Mouse (Mus musculus) heart, postnatal 0 days (tissue): ENCODE results near the gene Clec16a. TPM values are rescaled to one million over a fixed set of nuclear protein-coding genes. Genes with fewer than 3 reads are reported as not detected.

Experiments used
- ATAC-seq: fragments of 200-750 bp; cut with Nextera tagmentation; 2 replicates; pipeline ENCODE4 v1.8.0; 2017; ENCODE audit warnings: low read depth, moderate number of reproducible peaks, moderate library complexity; ENCODE audit not compliant: insufficient read depth
- DNase-seq: peaks from one replicate; pipeline ENCODE4 v3.0.0-alpha.2; 2016; ENCODE audit warnings: low spot score
- H3K27ac ChIP-seq: fragments of 300-500 bp; sonication (generic); 2 replicates; pipeline ENCODE4 v1.5.1; 2014; ENCODE audit warnings: low read depth, mild to moderate bottlenecking
- H3K27me3 ChIP-seq: fragments of 300-500 bp; sonication (generic); 2 replicates; pipeline ENCODE4 v1.6.1; 2014; ENCODE audit warnings: low read length, mixed read lengths; ENCODE audit not compliant: control insufficient read depth, insufficient read depth
- H3K36me3 ChIP-seq: fragments of 300-500 bp; sonication (generic); replicated peaks from 2 replicates; pipeline ENCODE4 v1.6.1; 2014; ENCODE audit warnings: low read length, mixed read lengths; ENCODE audit not compliant: control insufficient read depth, insufficient read depth
- H3K4me1 ChIP-seq: fragments of 300-500 bp; sonication (generic); 2 replicates; pipeline ENCODE4 v1.6.1; 2014; ENCODE audit warnings: antibody characterized with exemption; ENCODE audit not compliant: control insufficient read depth, insufficient read depth
- H3K4me2 ChIP-seq: fragments of 300-500 bp; sonication (generic); 2 replicates; pipeline ENCODE4 v1.6.1; 2014; ENCODE audit warnings: low read depth, mild to moderate bottlenecking, low read length, moderate library complexity
- H3K4me3 ChIP-seq: fragments of 300-500 bp; sonication (generic); 2 replicates; pipeline ENCODE4 v1.5.1; 2014; ENCODE audit warnings: low read depth, low read length
- H3K9ac ChIP-seq: fragments of 300-500 bp; sonication (generic); replicated peaks from 2 replicates; pipeline ENCODE4 v1.6.1; 2014; ENCODE audit warnings: low read depth, low read length, mixed read lengths
- H3K9me3 ChIP-seq: fragments of 300-500 bp; sonication (generic); replicated peaks from 2 replicates; pipeline ENCODE4 v1.6.1; 2016; ENCODE audit warnings: low read length; ENCODE audit not compliant: control insufficient read depth
- CTCF ChIP-seq: IDR thresholded peaks from 2 replicates; pipeline ENCODE4 v1.5.1; 2016; ENCODE audit warnings: antibody characterized with exemption, control low read depth, low read depth
- EP300 ChIP-seq: IDR thresholded peaks from 2 replicates; pipeline ENCODE4 v1.6.1; 2016; ENCODE audit warnings: antibody characterized with exemption, low read depth
- WGBS: fragments of 180-500 bp; shearing (Covaris S2); extraction: QIAGEN DNeasy Blood & Tissue Kit; methylation state at CpG from one replicate; pipeline ENCODE4 v1.1.7; 2014; 5-methylcytosine and 5-hydroxymethylcytosine counted together
- polyA plus RNA-seq: library from polyadenylated mRNA; unstranded; fragments of >200 nt; fragmentation: Nextera tagmentation; extraction: Ambion mirVana; gene quantifications from 2 replicates; pipeline ENCODE4 v1.2.1, GENCODE M21; 2015
- total RNA-seq: library from RNA; depleted of rRNA; stranded (reverse); fragments of >200 nt; gene quantifications from 2 replicates; pipeline ENCODE4 v1.2.3, GENCODE M21; 2014; ENCODE audit warnings: low replicate concordance

Gene Clec16a
- total and polyA plus RNA-seq, 2 experiments from 2014 or later, result 37.7 to 39.6 TPM

- H3K27me3 ChIP-seq, result no peaks in the 10 kb centered on the region
- no peaks in the 10 kb centered on the region for H3K36me3 ChIP-seq
- no peaks in the 10 kb centered on the region for H3K9me3 ChIP-seq
- TF ChIP-seq EP300 (no peak), CTCF (no peak)
- H3K9ac ChIP-seq, result no peak overlapping the region
- 84% methylated on average over 4 of the region's 4 CpGs for WGBS
- no peak overlapping the region for H3K27ac ChIP-seq
- H3K4me1 ChIP-seq, result peaks cover 14% of the 10 kb centered on the region
- no peak for DNase-seq
- no peak overlapping the region for H3K4me3 ChIP-seq
- no peak overlapping the region for H3K4me2 ChIP-seq
- no peak for ATAC-seq
These were observed 186.6 kb downstream of the Clec16a start for GRCm38 (mm10) chr16:10731785-10732184.

- Histone ChIP-seq H3K9me3 (no peaks in the 10 kb centered on the region), H3K27ac (no peak overlapping the region), H3K4me2 (no peak overlapping the region; the same call in 1 of the 2 replicates), H3K27me3 (no peaks in the 10 kb centered on the region), H3K4me3 (no peak overlapping the region), H3K9ac (no peak overlapping the region), H3K4me1 (peaks cover 16% of the 10 kb centered on the region), H3K36me3 (no peaks in the 10 kb centered on the region)
- no peak for ATAC-seq
- TF ChIP-seq EP300, result no peak
- 71% methylated on average over 5 of the region's 5 CpGs for WGBS
- DNase-seq, result no peak
These were observed 187.3 kb downstream of the Clec16a start for GRCm38 (mm10) chr16:10732421-10732820.

- WGBS, result 48% methylated on average over 2 of the region's 2 CpGs
- Histone ChIP-seq H3K4me1 (peaks cover 33% of the 10 kb centered on the region), H3K27ac (no peak overlapping the region), H3K9ac (no peak overlapping the region), H3K4me3 (no peak overlapping the region), H3K36me3 (no peaks in the 10 kb centered on the region), H3K4me2 (no peak overlapping the region), H3K9me3 (no peaks in the 10 kb centered on the region), H3K27me3 (no peaks in the 10 kb centered on the region)
- DNase-seq (no peak), ATAC-seq (no peak)
- TF ChIP-seq EP300 (no peak), CTCF (no peak)
These were observed 190.6 kb downstream of the Clec16a start for GRCm38 (mm10) chr16:10735781-10736180.

GRCm38 (mm10) chr16:10736364-10736763, 191.2 kb downstream of the Clec16a start:
- no peak overlapping the region for H3K27ac ChIP-seq
- no peak overlapping the region for H3K9ac ChIP-seq
- no peaks in the 10 kb centered on the region for H3K36me3 ChIP-seq
- H3K9me3 ChIP-seq, result no peaks in the 10 kb centered on the region
- no peaks in the 10 kb centered on the region for H3K27me3 ChIP-seq
- WGBS, result 50% methylated on average over 10 of the region's 10 CpGs
- no peak for TF ChIP-seq EP300
- TF ChIP-seq CTCF, result no peak
- no peak overlapping the region for H3K4me2 ChIP-seq
- ATAC-seq (no peak), DNase-seq (no peak)
- H3K4me1 ChIP-seq, result peaks cover 37% of the 10 kb centered on the region
- no peak overlapping the region for H3K4me3 ChIP-seq

- Histone ChIP-seq H3K4me2 (no peak overlapping the region), H3K36me3 (no peaks in the 10 kb centered on the region), H3K27ac (peak overlapping the region; percentile 86), H3K9ac (no peak overlapping the region), H3K27me3 (no peaks in the 10 kb centered on the region), H3K4me3 (no peak overlapping the region), H3K4me1 (peaks cover 40% of the 10 kb centered on the region), H3K9me3 (no peaks in the 10 kb centered on the region)
- peak; percentile 68 for DNase-seq
- 53% methylated on average over 2 of the region's 2 CpGs for WGBS
- ATAC-seq, result 0 out of 2 replicates have a peak, but pooled peaks have one; percentile 34
- TF ChIP-seq CTCF, result no peak
- peak; percentile 83; the same call in 1 of the 2 replicates for TF ChIP-seq EP300
These were observed 192.4 kb downstream of the Clec16a start for GRCm38 (mm10) chr16:10737571-10737970.

GRCm38 (mm10) chr16:10738866-10739265, 193.7 kb downstream of the Clec16a start:
- H3K4me1 ChIP-seq, result peaks cover 40% of the 10 kb centered on the region
- H3K9me3 ChIP-seq, result no peaks in the 10 kb centered on the region
- DNase-seq, result no peak
- H3K27me3 ChIP-seq, result no peaks in the 10 kb centered on the region
- ATAC-seq, result no peak
- 70% methylated on average over 3 of the region's 3 CpGs for WGBS
- no peak overlapping the region for H3K4me3 ChIP-seq
- H3K27ac ChIP-seq, result peak overlapping the region; percentile 86
- no peak overlapping the region for H3K4me2 ChIP-seq
- H3K36me3 ChIP-seq, result no peaks in the 10 kb centered on the region
- no peak for TF ChIP-seq EP300
- no peak for TF ChIP-seq CTCF
- no peak overlapping the region for H3K9ac ChIP-seq
